Mouse (Mus musculus) cerebellum, postnatal 4 days (tissue): ENCODE data around the gene Plcb4.

ENCODE experiments used
- DNase-seq, 2 experiments: peaks; one replicate each; pipeline ENCODE4 v3.0.0; 2022; ENCODE audit warnings: low spot score in 2 of 2, mixed read lengths in 1 of 2

Gene Plcb4

GRCm38 (mm10) chr2:135808342-135808741, 149.5 kb downstream of the Plcb4 start:
- DNase-seq: no peak

GRCm38 (mm10) chr2:135810841-135811240, 152.0 kb downstream of the Plcb4 start:
- DNase-seq: no peak

- DNase-seq: no peak
Measured at GRCm38 (mm10) chr2:135811453-135812101, 152.8 kb downstream of the Plcb4 start.

GRCm38 (mm10) chr2:135812701-135813246, 154.0 kb downstream of the Plcb4 start:
- no peak for DNase-seq

GRCm38 (mm10) chr2:135820691-135821090, 161.9 kb downstream of the Plcb4 start:
- DNase-seq: no peak

- DNase-seq: no peak
Measured at GRCm38 (mm10) chr2:135823690-135824089, 164.9 kb downstream of the Plcb4 start.

- DNase-seq: no peak
Measured at GRCm38 (mm10) chr2:135824757-135825156, 165.9 kb downstream of the Plcb4 start.

- DNase-seq: no peak
Measured at GRCm38 (mm10) chr2:135825645-135826044, 166.8 kb downstream of the Plcb4 start.

- DNase-seq: no peak
Measured at GRCm38 (mm10) chr2:135826616-135827360, 168.0 kb downstream of the Plcb4 start.

GRCm38 (mm10) chr2:135828446-135828845, 169.6 kb downstream of the Plcb4 start:
- no peak for DNase-seq

GRCm38 (mm10) chr2:135833743-135834142, 174.9 kb downstream of the Plcb4 start:
- DNase-seq: no peak

- no peak for DNase-seq
Measured at GRCm38 (mm10) chr2:135834435-135834834, 175.6 kb downstream of the Plcb4 start.

GRCm38 (mm10) chr2:135835911-135836310, 177.1 kb downstream of the Plcb4 start:
- no peak for DNase-seq

- no peak for DNase-seq
Measured at GRCm38 (mm10) chr2:135836426-135836825, 177.6 kb downstream of the Plcb4 start.

GRCm38 (mm10) chr2:135837730-135838129, 178.9 kb downstream of the Plcb4 start:
- DNase-seq: no peak

- no peak for DNase-seq
Measured at GRCm38 (mm10) chr2:135838135-135838534, 179.3 kb downstream of the Plcb4 start.

GRCm38 (mm10) chr2:135838651-135839286, 180.0 kb downstream of the Plcb4 start:
- DNase-seq: no peak

GRCm38 (mm10) chr2:135843721-135844120, 184.9 kb downstream of the Plcb4 start:
- no peak for DNase-seq

GRCm38 (mm10) chr2:135846903-135847302, 188.1 kb downstream of the Plcb4 start:
- DNase-seq: no peak

- DNase-seq: no peak
Measured at GRCm38 (mm10) chr2:135847738-135848137, 188.9 kb downstream of the Plcb4 start.

GRCm38 (mm10) chr2:135848169-135848568, 189.4 kb downstream of the Plcb4 start:
- no peak for DNase-seq

- DNase-seq: no peak
Measured at GRCm38 (mm10) chr2:135851964-135852363, 193.2 kb downstream of the Plcb4 start.
